Mouse (Mus musculus): ENCODE measurements around the gene Gm17349.

The Gm17349 gene

DNA sequence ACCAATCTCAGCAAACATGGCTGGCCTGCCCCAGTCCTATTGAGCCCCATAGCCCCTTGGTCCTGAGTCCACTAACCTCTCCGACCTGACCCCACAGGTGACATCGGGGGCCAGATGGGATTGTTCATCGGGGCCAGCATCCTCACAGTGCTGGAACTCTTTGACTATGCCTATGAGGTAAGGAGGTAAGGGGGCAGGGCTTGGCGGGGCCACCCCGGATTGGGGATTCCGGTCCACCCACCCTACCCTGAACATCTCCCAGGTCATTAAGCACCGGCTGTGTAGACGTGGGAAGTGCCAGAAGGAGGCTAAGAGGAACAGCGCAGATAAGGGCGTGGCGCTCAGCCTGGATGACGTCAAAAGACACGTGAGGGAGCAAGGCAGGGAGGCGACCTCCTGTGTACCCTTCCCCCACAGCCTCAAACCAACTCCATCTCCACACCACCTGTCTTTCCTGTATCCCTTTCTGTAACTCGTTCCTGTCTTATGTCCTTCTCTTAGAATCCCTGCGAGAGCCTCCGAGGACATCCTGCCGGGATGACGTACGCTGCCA lies 6.7 kb downstream of the Gm17349 start:
- no peak for DNase-seq

DNA sequence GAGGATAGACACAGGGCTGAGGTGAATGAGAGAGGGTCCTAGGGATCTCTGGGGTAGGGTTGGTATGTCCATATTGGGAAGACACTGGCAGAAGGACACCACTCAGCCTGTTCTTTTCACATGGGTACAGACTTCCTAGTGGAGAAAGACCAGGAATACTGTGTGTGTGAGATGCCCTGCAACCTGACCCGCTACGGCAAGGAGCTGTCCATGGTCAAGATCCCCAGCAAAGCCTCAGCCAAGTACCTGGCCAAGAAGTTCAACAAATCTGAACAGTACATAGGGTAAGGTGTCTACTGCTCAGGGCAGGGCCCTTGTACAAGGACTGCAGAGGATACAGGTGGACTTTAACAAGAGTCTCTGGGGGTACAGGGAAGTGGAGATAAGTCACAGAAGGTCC lies 8.0 kb downstream of the Gm17349 start:
- no peak for DNase-seq

DNA sequence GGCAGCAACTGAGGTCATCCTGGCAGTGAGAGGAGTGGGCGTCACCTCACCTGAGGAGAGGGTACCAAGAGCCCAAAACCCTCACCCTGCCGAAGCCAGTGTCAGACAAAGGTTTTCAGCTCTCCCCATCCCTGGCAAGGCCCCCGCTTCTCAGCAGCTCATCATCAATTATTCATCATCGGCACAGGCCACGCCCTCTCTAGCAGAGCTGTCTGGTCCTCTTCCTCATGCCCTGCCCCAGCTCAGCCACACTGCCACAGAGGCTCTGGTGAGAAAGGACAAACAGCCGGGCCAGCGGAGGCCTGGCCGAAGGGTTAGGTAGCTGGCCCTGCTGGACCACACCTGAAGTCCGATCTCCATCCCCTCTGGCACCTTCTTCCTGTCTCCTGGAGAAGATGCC lies 13.3 kb downstream of the Gm17349 start:
- no peak for DNase-seq

DNA sequence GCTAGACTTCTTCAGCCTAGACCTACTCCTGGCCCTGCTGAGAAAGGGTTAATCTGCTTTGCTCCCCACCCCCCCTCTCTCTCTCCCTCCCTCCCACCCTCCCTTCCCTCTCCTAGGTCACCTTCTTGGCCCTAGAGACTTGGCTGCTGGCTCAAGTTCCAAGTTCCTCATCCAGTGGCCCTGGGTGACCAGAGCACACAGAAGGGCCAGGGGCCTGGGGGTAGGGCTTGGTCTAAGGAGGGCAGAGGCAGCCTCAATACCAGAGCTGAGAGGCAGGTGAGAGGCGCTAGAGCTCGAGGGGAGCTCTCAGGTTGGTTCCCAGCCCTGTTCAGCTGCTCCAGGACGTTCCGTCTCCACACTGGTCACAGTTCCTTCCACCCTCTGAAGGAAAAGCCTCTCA lies 14.4 kb downstream of the Gm17349 start:
- no peak for DNase-seq

DNA sequence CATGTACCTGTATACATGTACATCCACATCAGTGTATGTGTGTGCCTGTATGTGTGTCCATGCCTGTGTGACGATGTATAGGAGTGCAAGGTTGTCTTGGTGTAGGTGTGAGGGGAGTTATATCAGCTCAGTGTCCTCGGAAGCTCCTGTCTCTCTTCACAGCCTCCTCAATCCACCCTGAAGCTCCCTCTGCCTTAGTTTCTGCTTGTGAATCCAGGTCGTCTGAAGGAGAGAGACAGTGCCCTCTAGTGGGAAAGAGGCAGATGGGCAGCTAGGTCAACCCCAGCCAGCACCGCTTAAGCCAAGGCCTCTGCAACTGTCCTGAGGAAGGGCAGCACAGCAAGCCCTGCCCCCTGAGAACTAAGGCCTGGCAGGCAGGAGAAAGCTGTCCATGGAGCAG lies 16.6 kb downstream of the Gm17349 start:
- peak; percentile 67 for DNase-seq

DNA sequence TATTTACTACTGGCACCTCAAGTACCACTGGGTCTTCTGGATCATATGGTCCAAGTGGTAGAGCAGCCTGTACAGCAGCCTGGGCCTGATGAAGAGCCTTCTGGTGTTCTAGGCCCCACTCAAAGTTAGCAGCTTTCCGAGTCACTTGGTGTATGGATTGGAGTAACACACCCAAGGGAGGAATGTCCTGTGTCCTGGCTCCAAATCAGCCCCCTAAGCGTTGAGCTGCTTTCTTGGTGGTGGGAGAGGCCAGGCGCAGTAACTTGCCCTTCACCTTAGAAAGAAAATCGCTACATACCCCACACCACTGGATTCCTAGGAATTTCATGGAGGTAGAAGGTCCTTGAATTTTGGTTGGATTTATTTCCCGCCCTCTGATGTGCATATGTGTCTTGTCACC lies 21.1 kb downstream of the Gm17349 start:
- DNase-seq, result no peak

DNA sequence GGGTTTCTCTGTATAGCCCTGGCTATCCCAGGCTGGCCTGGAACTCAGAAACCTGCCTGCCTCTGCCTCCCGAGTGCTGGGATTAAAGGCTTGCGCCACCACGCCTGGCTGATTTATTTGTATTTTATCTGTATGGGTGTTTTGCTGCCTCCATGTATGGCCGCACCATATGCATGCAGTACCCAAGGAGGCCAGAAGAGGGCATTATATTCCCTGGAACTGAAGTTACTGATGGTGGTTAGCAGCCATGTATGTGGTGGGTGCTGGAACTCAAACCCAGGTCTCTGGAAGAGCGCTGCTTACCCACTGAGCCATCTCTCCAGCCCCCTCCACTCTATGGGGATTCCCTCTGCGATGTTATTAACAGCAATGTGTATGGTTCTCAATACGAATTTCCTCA lies 22.4 kb downstream of the Gm17349 start:
- no peak for DNase-seq

DNA sequence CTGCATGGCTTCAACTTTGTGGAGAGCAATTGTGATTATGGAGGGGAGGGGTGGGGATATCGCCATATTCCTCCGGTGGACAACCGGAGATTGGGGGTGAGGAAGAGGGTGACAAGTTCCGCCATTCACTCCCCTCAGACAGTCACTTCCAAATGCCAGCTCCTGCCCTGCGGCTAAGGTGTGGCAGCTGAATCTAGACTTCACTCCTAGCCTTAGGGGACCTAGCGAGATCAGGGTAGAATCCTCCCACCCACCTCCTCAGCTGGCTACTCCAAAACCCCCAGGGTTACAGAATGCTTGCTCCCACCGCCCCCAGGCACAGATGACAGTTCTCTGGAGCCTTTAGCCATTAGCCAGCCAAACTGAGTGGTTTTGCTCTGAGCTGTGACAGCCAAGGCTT lies 26.3 kb downstream of the Gm17349 start:
- no peak for DNase-seq

DNA sequence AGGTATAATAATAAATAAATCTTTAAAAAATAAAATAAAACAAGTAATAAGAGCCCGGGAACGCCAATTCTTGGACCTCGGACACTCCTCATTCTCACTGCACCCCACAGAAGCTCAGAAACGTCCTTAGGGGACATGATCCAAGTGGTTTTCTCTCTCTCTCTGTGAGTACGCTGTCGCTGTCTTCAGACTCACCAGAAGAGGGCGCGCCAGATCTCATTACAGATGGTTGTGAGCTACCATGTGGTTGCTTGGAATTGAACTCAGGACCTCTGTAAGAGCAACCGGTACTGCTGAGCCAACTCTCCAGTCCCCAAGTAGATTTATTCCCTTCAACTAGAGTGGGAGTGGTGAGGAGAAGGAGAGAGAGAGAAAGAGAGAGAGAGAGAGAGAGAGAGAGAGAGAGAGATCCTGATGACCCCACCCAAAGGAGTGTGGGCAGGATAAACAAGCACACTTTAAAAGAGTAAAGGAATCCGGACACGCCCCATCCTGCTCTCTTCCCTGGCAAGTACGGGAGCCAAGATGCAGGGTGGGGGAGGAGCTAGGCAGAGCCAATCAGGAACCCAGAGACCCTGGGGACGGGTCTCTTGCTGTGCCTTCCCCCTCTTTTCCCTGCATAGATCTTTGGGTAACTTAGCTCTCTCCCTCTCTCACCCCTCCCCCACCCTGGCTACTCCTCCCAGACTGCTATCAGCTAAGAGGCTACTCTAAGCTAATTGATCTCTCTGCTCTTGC lies 27.1 kb downstream of the Gm17349 start:
- DNase-seq, result no peak

DNA sequence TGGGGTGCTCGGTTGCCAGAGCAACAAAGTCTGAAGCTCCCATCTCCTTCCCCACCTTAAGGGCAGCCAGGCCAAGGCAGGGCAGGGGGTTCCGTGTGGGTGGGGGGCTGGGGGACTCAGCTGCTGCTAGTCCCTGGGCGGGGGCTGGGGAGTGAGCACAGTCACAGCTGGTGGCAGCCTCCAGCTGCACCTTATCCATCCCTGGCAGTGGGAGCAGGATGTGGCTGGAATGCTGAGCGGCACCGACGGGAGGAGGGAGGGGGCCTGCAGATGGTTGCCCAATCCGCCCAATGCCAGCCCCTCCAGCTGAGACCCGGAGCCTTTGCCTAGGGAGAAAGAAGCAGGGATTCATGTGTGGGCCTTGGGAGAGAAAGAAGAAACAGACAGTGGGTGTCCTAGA lies 28.2 kb downstream of the Gm17349 start:
- DNase-seq, result no peak

DNA sequence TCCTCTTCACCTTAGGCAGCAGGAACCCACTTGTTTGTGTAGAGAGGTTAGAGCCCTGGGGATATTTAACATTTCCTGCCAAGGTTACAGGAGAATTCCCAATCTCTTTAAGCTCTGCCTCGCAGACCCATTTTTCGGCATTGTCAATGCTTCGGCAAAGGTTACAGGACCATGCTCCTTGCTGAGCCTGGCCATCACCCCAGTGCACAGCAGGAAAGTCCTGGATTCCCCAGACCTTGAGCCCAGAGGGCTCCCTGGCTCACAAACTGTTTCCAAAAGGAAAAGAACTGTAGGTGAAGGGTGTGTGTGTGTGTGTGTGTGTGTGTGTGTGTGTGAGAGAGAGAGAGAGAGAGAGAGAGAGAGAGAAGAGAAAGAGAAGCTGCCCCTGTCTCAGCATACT lies 30.4 kb downstream of the Gm17349 start:
- no peak for DNase-seq

DNA sequence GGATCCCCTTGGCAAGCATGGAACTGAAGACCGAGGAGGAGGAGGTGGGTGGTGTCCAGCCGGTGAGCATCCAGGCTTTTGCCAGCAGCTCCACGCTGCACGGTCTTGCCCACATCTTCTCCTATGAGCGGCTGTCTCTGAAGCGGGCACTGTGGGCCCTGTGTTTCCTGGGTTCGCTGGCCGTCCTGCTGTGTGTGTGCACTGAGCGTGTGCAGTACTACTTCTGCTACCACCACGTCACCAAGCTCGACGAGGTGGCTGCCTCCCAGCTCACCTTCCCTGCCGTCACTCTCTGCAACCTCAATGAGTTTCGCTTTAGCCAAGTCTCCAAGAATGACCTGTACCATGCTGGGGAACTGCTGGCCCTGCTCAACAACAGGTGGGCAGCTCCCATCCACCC lies 33.5 kb downstream of the Gm17349 start:
- no peak for DNase-seq

DNA sequence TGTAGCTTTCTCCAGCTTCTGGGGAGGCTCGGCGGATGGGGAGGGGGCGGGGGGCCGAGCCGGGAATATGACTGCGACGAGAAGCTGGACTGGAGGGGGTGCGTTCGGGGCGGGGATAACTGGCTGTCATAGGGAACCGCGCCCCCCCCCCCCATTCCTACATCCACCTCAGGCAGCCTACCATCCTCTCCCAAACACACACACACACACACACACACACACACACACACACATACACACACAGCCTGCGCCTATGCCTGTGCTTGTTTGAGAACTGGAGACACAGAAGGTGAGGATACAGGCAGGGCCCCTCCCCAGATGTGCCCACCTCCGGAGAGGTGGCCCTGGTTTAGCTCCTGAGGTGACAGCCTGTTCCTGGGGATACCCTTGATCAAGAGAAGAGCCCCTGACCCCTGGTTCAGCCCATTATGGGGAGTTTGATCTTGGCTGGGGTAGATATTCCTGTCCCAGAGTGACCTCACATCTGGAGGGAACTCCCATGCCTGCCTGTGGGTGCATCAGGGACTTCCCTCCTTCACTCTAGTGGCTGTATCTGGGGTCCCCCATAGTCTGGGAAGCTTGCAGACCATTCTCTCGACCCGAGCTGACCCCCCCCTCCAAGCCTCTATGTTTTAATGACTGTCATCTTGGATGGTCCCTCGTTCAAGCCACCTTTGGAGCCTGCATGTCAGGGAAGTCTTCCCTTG lies 34.2 kb downstream of the Gm17349 start:
- no peak for DNase-seq

DNA sequence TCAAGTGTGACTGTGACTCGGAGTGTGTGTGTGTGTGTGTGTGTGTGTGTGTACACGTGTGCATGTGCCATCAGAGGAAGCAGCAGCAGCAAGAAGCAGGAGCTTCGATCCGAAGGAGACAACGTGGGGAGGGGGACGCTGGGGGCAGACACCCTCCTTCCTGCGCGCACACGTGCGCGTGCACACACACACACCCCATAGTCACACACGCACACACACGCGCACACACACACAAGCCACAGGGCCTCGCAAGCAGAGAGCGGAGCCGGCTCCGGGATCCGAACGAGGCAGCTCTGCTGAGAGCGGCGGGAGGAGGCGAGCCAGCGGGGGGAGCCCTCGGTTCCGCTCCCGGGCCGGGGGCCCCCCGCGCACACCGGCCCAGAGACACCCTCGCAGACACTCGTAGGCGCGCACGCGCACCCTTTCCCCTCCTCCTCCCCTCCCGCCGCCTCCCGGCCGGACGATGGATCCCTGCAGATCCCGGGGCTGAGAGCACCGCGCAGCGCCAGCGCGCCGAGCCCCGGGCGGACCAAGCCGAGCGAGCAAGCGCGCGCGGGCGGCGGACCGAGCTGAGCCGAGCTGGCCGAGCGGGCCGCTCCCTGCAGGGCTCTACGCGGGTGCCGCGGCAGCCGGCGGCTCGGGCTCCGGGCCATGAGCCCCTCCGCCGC lies 35.0 kb downstream of the Gm17349 start, which contains the start of gene Asic1:
Gene Asic1, plus strand, starts transcription at position 215 of the 668 bp plus-strand sequence.
- peak; percentile 83 for DNase-seq

DNA sequence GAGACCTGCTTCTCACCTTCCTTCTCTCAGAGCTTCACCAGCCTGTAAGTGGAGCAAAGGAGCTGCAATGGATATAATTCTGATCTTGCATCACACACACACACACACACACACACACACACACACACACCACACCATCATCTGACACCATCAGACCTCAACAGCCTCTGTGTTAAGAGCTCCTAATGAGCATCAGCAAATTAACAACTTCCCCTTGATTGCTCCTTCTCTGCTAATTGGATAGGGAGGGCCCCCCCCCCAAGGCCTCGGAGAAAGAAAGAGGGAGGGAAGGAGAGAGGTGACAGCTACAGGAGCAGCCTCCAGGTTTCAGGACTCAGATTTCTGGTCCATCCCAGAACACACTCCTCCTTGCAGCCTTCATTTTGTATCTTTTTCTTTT lies 35.9 kb downstream of the Gm17349 start:
- no peak for DNase-seq

DNA sequence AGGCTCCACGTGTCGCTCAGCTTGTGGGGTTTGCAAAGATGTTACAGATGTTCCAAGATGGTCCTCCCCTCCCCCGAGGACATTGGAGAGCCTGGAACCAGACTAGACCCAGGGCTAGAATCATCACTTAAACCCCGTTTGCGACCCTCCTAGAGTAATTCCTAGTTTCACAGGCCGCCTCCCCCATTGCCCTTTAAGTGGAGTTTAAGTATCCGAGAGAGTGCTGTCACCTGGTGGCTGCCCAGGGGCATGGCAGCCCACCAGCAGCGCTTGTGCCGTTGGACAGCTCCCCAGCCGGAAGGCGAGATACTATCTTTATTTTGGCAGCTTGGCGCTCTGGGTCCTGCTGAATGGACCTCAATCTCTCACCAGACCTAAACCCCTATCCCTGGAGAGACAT lies 36.4 kb downstream of the Gm17349 start:
- peak; percentile 82 for DNase-seq

DNA sequence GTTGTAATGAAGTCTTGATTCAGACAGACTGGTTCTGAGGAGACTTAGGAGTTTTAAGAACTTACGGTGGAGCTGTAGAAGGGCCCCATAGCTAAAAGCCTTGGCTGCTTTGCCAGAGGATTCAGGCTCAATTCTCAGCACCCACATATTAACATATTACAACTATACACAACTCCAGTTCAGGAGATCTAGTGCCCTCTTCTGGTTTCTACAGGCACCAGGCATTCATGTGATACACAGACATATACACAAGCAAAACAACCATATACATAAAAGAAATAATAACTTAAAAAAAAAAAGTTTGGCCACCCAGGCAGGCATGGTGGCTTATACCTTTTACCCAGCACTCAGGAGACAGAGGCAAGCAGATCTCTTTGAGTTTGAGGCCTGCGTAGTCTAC lies 37.7 kb downstream of the Gm17349 start:
- DNase-seq, result no peak

DNA sequence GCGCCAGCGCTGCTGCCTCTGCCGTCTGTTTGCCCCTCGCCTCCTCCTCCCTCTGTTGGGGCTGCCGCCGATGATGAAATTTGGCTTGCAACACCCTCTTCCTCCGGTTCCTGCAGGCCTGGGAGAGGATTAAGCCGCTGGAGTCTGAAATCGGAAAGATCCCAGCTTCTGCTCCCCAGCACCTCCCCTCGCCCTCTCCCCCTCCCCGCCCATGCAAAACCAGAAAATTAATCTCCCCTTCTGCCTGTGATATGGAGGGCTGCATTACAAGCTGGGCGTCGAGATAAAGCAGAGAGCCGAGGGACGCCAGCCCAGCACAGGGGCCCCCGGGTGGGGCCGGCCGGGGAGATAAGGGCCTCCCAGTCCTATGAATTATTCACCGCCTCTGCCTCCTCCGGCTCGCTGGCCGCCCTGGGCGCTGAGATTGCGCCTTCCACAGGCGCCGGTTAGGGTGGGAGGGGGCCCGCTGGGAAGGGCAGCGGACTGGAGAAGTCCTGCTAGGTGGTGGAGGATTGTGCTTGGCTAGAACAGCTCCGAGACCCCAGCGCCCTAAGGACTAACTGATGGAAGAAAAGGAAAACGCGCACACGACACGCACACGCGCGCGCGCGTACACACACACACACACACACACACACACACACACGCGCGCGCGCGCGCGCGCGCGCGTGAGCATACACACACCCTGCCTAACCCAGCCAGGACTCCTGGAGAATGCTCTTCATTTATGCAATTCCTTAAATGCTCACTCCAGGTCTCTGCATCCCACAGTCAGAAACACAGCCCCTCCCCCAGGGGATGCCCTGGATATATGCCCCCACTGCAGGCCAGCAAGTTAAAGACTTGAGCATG lies 40.5 kb downstream of the Gm17349 start:
- peak; percentile 60 for DNase-seq

DNA sequence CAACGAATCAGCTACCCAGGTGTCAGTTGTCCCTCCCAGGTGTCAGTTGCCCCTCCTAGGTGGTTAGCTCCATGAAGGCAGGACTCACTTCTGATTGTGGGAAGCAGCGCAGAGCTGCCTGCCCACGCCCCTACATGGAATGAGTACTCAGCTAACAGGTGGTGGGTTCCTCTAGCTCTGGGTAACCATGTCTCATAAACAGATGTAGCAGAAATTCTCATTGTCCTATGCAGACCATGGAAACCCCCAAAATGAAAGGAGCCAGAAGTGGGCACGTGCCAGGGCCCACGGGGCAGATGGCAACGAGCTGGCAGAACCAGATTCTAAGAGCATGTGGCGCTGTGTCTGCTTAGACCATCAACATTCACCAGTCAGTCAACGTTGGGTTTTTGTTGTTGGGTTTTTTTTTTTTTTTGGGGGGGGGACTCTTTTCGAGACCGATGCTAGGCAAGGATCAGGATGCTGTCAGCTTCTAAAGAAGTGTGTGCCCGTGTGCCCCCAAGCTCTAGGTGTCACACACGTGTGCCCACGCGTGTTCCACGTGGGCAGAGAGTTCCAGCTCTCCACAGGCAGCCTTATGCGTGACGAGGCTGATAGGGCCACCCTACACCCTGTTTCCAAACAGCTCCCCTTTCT lies 41.2 kb downstream of the Gm17349 start:
- DNase-seq, result no peak

DNA sequence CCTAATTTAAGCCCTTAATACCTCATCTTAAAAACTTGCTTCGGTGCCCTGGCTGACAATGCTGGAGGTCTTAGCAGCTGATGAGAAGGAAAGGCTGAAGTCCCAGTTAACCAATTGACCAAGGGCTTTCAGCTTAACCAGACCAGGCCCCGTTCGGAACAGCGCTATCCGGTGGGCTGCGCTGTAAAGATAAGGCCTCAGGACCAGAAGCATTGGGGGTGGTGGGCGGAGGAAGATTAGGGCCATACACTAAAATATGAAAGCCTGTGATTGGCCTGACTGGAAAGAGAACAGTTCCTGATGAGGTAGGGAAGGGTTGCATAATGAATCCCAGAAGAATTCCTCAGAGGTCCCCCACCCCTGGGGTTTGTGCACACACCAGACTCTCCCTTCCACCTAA lies 42.9 kb downstream of the Gm17349 start:
- no peak for DNase-seq

DNA sequence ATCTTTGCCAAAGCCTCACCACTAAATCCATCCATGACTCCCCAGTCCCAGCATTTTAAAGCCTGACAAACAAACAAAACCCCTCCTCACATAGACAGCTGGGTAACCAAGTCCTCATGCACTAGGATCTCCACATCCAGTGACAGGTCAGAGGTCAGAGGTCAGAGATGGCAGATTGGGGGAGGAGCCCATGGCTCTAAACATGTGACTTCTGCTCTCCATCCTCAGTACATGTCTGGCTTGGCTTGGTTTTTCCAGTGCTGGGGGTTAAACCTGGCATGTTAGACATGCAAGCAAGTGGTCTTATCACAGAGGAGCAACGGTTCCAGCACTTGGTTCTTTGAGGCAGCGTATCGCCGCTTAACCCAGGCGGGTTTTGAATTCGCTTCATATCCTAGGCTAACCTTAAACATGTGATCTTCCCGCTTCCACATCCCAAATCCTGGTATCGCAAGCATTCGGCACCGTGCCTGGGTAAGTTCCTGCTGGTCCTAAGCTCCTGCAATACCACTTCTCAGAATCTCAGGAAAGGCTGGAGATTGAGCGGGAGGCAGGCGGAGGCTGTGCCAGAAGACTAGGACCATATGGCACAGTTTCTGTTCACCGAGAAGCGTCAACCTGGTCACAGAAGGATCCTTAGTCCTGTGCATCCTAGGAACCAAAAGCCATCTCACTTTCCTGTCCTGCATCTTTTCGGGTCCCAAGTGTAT lies 44.0 kb downstream of the Gm17349 start:
- DNase-seq, result peak; percentile 69

DNA sequence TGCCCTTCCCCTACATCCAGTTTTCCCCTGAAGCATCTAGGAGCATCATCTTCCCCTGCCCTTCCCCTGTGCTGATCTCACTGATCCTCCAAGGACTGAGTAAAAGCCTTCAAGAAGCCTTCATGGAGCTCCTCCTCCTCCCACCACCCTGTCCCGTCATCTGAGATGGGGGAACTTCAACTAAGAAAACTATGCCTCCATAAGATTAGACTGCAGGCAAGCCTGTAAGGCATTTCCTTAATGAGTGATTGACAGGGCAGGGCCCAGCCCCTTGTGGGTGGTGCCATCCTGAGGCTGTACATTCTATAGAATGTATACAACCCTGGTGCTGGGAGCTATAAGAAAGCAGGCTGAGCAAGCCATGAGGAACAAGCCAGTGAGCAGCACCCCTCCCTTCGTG lies 46.9 kb downstream of the Gm17349 start:
- no peak for DNase-seq

Data from cerebellum, adult 11 months (tissue).